Mouse (Mus musculus) forebrain, embryonic 16.5 days (tissue): Measurements from ENCODE around the gene Prdm8. TPM values are rescaled to one million over a fixed set of nuclear protein-coding genes. Genes with fewer than 3 reads are reported as not detected.
A peak's percentile ranks its signal among the peaks of the same experiment; 100 is the strongest.

Source experiments
- ATAC-seq: fragments of 200-750 bp; cut with Nextera tagmentation; 2 replicates; pipeline ENCODE4 v1.8.0; 2017; ENCODE audit warnings: mild to moderate bottlenecking, moderate library complexity
- H3K27ac ChIP-seq: fragments of 300-500 bp; sonication (generic); 2 replicates; pipeline ENCODE4 v1.5.1; 2014; ENCODE audit warnings: low read length, control low read depth
- H3K27me3 ChIP-seq: fragments of 300-500 bp; sonication (generic); replicated peaks from 2 replicates; pipeline ENCODE4 v1.6.1; 2014; ENCODE audit warnings: low read length; ENCODE audit not compliant: control insufficient read depth, insufficient read depth
- H3K36me3 ChIP-seq: fragments of 300-500 bp; sonication (generic); 2 replicates; pipeline ENCODE4 v1.6.1; 2014; ENCODE audit not compliant: control insufficient read depth, insufficient read depth
- H3K4me1 ChIP-seq: fragments of 300-500 bp; sonication (generic); replicated peaks from 2 replicates; pipeline ENCODE4 v1.6.1; 2014; ENCODE audit warnings: low read length; ENCODE audit not compliant: control insufficient read depth, insufficient read depth
- H3K4me2 ChIP-seq: fragments of 300-500 bp; sonication (generic); 2 replicates; pipeline ENCODE4 v1.6.1; 2014; ENCODE audit warnings: mild to moderate bottlenecking, low read length, control low read depth
- H3K4me3 ChIP-seq: fragments of 300-500 bp; sonication (generic); replicated peaks from 2 replicates; pipeline ENCODE4 v1.5.1; 2014; ENCODE audit warnings: mild to moderate bottlenecking, low read length, control low read depth
- H3K9ac ChIP-seq: fragments of 300-500 bp; sonication (generic); replicated peaks from 2 replicates; pipeline ENCODE4 v1.6.1; 2014; ENCODE audit warnings: low read depth, low read length, control low read depth
- H3K9me3 ChIP-seq: fragments of 300-500 bp; sonication (generic); 2 replicates; pipeline ENCODE4 v1.6.1; 2016; ENCODE audit warnings: low read length; ENCODE audit not compliant: control insufficient read depth
- WGBS: fragments of 180-500 bp; shearing (Covaris S2); extraction: QIAGEN DNeasy Blood & Tissue Kit; methylation state at CpG from one replicate; pipeline ENCODE4 v1.1.7; 2014; 5-methylcytosine and 5-hydroxymethylcytosine counted together
- polyA plus RNA-seq: library from polyadenylated mRNA; unstranded; fragments of >200 nt; fragmentation: Nextera tagmentation; extraction: Ambion mirVana; gene quantifications from 2 replicates; pipeline ENCODE4 v1.2.1, GENCODE M21; 2015

Prdm8 gene
- polyA plus RNA-seq: 6.4 and 7.1 TPM in 2 replicates

- H3K36me3 ChIP-seq: no peaks in the 10 kb centered on the region
- H3K27me3 ChIP-seq: peaks cover 20% of the 10 kb centered on the region
- peak within 1 kb of the TSS; percentile 48 for H3K4me3 ChIP-seq
- ATAC-seq: peak; percentile 91
- no peaks in the 10 kb centered on the region for H3K9me3 ChIP-seq
- H3K9ac ChIP-seq: peak within 1 kb of the TSS; percentile 54
- H3K27ac ChIP-seq: peak within 1 kb of the TSS; percentile 52
- peak within 1 kb of the TSS; percentile 74 for H3K4me2 ChIP-seq
- H3K4me1 ChIP-seq: peaks cover 43% of the 10 kb centered on the region
- under 1% methylated on average over 51 of the region's 51 CpGs for WGBS
These were observed at the start of gene Prdm8 for GRCm38 (mm10) chr5:98167180-98167824. Prdm8 (plus strand) TSS chr5:98167198.

- H3K9me3 ChIP-seq: no peaks in the 10 kb centered on the region
- no peak for ATAC-seq
- 89% methylated on average over 3 of the region's 3 CpGs for WGBS
These were observed 39.9 kb upstream of the Prdm8 start for GRCm38 (mm10) chr5:98127074-98127473.

GRCm38 (mm10) chr5:98138545-98139296 lies 28.3 kb upstream of the Prdm8 start:
- Histone ChIP-seq H3K27me3 (no peaks in the 10 kb centered on the region), H3K9ac (peak overlapping the region; percentile 19; the same call in 1 of the 2 replicates), H3K27ac (peak overlapping the region; percentile 62), H3K9me3 (no peaks in the 10 kb centered on the region), H3K4me3 (no peak overlapping the region), H3K36me3 (no peaks in the 10 kb centered on the region), H3K4me1 (peaks cover 9% of the 10 kb centered on the region), H3K4me2 (0 out of 2 replicates have a peak overlapping the region, but pooled peaks have one; percentile 23)
- whole genome bisulfite sequencing: 49% methylated on average over 14 of the region's 14 CpGs
- peak; percentile 94 for ATAC-seq

More at GRCm38 (mm10) chr5:98127074-98127473, 39.9 kb upstream of the Prdm8 start:
- Histone ChIP-seq H3K4me2 (no peak overlapping the region), H3K4me3 (no peak overlapping the region), H3K9ac (no peak overlapping the region), H3K4me1 (no peaks in the 10 kb centered on the region), H3K27me3 (no peaks in the 10 kb centered on the region), H3K27ac (no peak overlapping the region), H3K36me3 (no peaks in the 10 kb centered on the region)

GRCm38 (mm10) chr5:98139297-98139660 lies 27.7 kb upstream of the Prdm8 start:
- peak; percentile 89 for ATAC-seq
- Histone ChIP-seq H3K4me2 (no peak overlapping the region), H3K9me3 (no peaks in the 10 kb centered on the region), H3K4me1 (peaks cover 9% of the 10 kb centered on the region), H3K36me3 (no peaks in the 10 kb centered on the region), H3K27me3 (no peaks in the 10 kb centered on the region), H3K27ac (no peak overlapping the region), H3K9ac (no peak overlapping the region), H3K4me3 (no peak overlapping the region)
- WGBS: 20% methylated on average over 3 of the region's 3 CpGs

- H3K4me3 ChIP-seq: no peak overlapping the region
- no peaks in the 10 kb centered on the region for H3K4me1 ChIP-seq
- ATAC-seq: no peak
- H3K9me3 ChIP-seq: no peaks in the 10 kb centered on the region
- no peak overlapping the region for H3K9ac ChIP-seq
- H3K27ac ChIP-seq: no peak overlapping the region
- WGBS: 64% methylated on average over 3 of the region's 3 CpGs
- H3K36me3 ChIP-seq: no peaks in the 10 kb centered on the region
- H3K27me3 ChIP-seq: no peaks in the 10 kb centered on the region
- H3K4me2 ChIP-seq: no peak overlapping the region
These were observed 20.1 kb upstream of the Prdm8 start for GRCm38 (mm10) chr5:98146895-98147294.

- Histone ChIP-seq H3K9me3 (no peaks in the 10 kb centered on the region), H3K27ac (peak overlapping the region; percentile 67), H3K9ac (no peak overlapping the region), H3K4me1 (peaks cover 42% of the 10 kb centered on the region), H3K4me2 (peak overlapping the region; percentile 34), H3K27me3 (peaks cover 8% of the 10 kb centered on the region), H3K4me3 (0 out of 2 replicates have a peak overlapping the region, but pooled peaks have one; percentile 0), H3K36me3 (no peaks in the 10 kb centered on the region)
- WGBS: 1% methylated on average over 15 of the region's 15 CpGs
- peak; percentile 61 for ATAC-seq
These were observed 882 bp upstream of the Prdm8 start for GRCm38 (mm10) chr5:98166116-98166515.

GRCm38 (mm10) chr5:98168356-98169285 lies 1.6 kb downstream of the Prdm8 start:
- Histone ChIP-seq H3K9ac (peak overlapping the region; percentile 46), H3K9me3 (no peaks in the 10 kb centered on the region), H3K4me2 (peak overlapping the region; percentile 74), H3K27me3 (peaks cover 31% of the 10 kb centered on the region), H3K4me3 (peak overlapping the region; percentile 48), H3K36me3 (no peaks in the 10 kb centered on the region), H3K4me1 (peaks cover 50% of the 10 kb centered on the region), H3K27ac (no peak overlapping the region)
- ATAC-seq: no peak
- WGBS: under 1% methylated on average over 37 of the region's 37 CpGs

- H3K4me1 ChIP-seq: peaks cover 50% of the 10 kb centered on the region
- ATAC-seq: no peak
- peak overlapping the region; percentile 48 for H3K9ac ChIP-seq
- no peaks in the 10 kb centered on the region for H3K9me3 ChIP-seq
- peak overlapping the region; percentile 17; the same call in 1 of the 2 replicates for H3K27ac ChIP-seq
- WGBS: 1% methylated on average over 30 of the region's 30 CpGs
- H3K36me3 ChIP-seq: no peaks in the 10 kb centered on the region
- H3K4me2 ChIP-seq: peak overlapping the region; percentile 74
- peaks cover 31% of the 10 kb centered on the region for H3K27me3 ChIP-seq
- H3K4me3 ChIP-seq: peak overlapping the region; percentile 48
These were observed 2.7 kb downstream of the Prdm8 start for GRCm38 (mm10) chr5:98169376-98170351.
